Mouse (Mus musculus) heart, adult 2 months (tissue): ENCODE results near the gene Slc39a11. TPM values are rescaled to one million over a fixed set of nuclear protein-coding genes. Genes with fewer than 3 reads are reported as not detected.

Experiments
- DNase-seq, 2 experiments: peaks; one replicate each; pipeline ENCODE4 v3.0.0; 2021
- H3K27ac ChIP-seq: fragments of 200-600 bp; 2 replicates; pipeline ENCODE4 v1.8.1; 2022
- H3K27me3 ChIP-seq: fragments of 200-500 bp; 2 replicates; pipeline ENCODE4 v1.6.1; 2012; ENCODE audit warnings: mild to moderate bottlenecking, low read length, inconsistent platforms, mixed read lengths; ENCODE audit not compliant: control insufficient read depth, insufficient read depth
- H3K36me3 ChIP-seq: fragments of 200-500 bp; 2 replicates; pipeline ENCODE4 v1.6.1; 2012; ENCODE audit warnings: low read length, inconsistent platforms; ENCODE audit not compliant: control insufficient read depth, insufficient read depth
- H3K4me1 ChIP-seq: fragments of 200-500 bp; 2 replicates; pipeline ENCODE4 v1.6.1; 2011; ENCODE audit warnings: low read length; ENCODE audit not compliant: control insufficient read depth, insufficient read depth
- H3K4me3 ChIP-seq: fragments of 200-600 bp; 2 replicates; pipeline ENCODE4 v1.8.1; 2022
- H3K79me2 ChIP-seq: fragments of 200-500 bp; replicated peaks from 2 replicates; pipeline ENCODE4 v1.6.1; 2012; ENCODE audit warnings: mild to moderate bottlenecking, inconsistent platforms, low read length, moderate library complexity, mixed read lengths; ENCODE audit not compliant: control insufficient read depth, insufficient read depth
- H3K9ac ChIP-seq: fragments of 200-500 bp; 2 replicates; pipeline ENCODE4 v1.6.1; 2012; ENCODE audit warnings: low read depth, mild to moderate bottlenecking, control low read depth, inconsistent platforms, low read length, mixed read lengths
- CTCF ChIP-seq: fragments of 200-600 bp; IDR thresholded peaks from 2 replicates; pipeline ENCODE4 v1.8.1; 2022; ENCODE audit warnings: antibody characterized with exemption, mild to moderate bottlenecking, moderate library complexity
- EP300 ChIP-seq: fragments of 200-500 bp; IDR thresholded peaks from 2 replicates; pipeline ENCODE4 v1.6.1; 2011; ENCODE audit warnings: low read depth, low read length, control low read depth; ENCODE audit not compliant: insufficient read depth
- POLR2A ChIP-seq: fragments of 200-500 bp; IDR thresholded peaks from 2 replicates; pipeline ENCODE4 v1.6.1; 2011; ENCODE audit warnings: mild to moderate bottlenecking, low read depth, low read length, control low read depth; ENCODE audit not compliant: insufficient read depth
- WGBS: fragments of 180-500 bp; shearing (Covaris S2); methylation state at CpG from one replicate; pipeline ENCODE4 v1.1.7; 2018; 5-methylcytosine and 5-hydroxymethylcytosine counted together
- intact Hi-C: fragments of 180-260 bp; cut with DNase I; formaldehyde crosslinking; loops from one replicate; pipeline ENCODE4 v1.15.1; 2025
- polyA plus RNA-seq: library from polyadenylated mRNA; depleted of rRNA; stranded (reverse); fragments of >200 nt; gene quantifications from 2 replicates; pipeline ENCODE4 v1.2.3, GENCODE M21; 2012
- total RNA-seq, 2 experiments: library from RNA; stranded (reverse); gene quantifications; 2 replicates each; pipeline ENCODE4 v1.2.3; 2021

The Slc39a11 gene
- total and polyA plus RNA-seq, 3 experiments, result 2.6 to 5.6 (median 2.7) TPM

DNA sequence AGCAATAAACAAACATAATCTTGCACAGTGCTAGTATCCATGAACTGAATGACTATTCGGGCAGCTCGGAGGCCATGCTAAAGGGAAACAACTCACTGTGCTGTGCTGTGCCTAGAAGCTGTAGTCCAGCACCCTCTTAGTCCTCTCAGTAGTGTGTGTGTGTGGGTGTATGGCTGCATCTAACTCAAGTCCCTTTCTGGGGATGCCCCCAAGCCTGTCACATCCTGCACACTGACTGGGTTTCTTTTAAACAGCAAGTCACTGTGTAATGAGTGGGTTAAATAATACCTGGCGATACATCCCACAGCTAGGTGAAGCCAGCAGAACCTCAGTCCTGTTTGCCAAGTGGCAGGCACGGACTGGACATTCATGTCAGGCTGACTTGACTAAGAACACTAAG is 8.9 kb upstream of the Slc39a11 start:
- no peak overlapping the region for H3K4me3 ChIP-seq
- intact Hi-C loops, result no loop called here
- no peaks in the 10 kb centered on the region for H3K4me1 ChIP-seq
- no peaks in the 10 kb centered on the region for H3K27me3 ChIP-seq
- no peak overlapping the region for H3K27ac ChIP-seq
- H3K79me2 ChIP-seq, result no peaks in the 10 kb centered on the region
- no peak overlapping the region for H3K9ac ChIP-seq
- H3K36me3 ChIP-seq, result no peaks in the 10 kb centered on the region
- 89% methylated on average over 4 of the region's 4 CpGs for WGBS
- DNase-seq, result no peak
- TF ChIP-seq CTCF (no peak), POLR2A (no peak), EP300 (no peak)

DNA sequence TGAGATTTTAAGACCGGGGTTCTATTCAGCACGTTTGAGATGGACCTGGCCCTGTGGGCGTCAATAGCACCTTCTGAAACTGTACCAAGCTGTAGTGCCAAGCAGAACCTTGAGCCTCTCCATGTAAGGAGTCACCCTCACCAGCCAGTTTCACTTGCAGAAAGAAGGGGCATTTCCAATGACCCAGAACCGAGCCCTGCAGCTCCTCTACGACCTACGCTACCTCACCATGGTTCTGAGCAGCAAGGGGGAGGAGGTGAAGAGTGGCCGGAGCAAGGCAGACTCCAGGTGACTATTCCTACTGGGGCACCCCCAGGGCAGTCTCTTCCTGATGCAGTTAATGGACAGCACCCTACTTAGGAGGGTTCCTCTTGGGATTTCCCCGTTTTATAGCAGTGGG is 8.4 kb upstream of the Slc39a11 start:
- TF ChIP-seq CTCF, result no peak
- DNase-seq, result no peak
- WGBS, result 86% methylated on average over 8 of the region's 8 CpGs
- H3K4me3 ChIP-seq, result no peak overlapping the region
- no peaks in the 10 kb centered on the region for H3K79me2 ChIP-seq
- no peaks in the 10 kb centered on the region for H3K36me3 ChIP-seq
- intact Hi-C loops, result no loop called here
- H3K27me3 ChIP-seq, result no peaks in the 10 kb centered on the region
- H3K4me1 ChIP-seq, result no peaks in the 10 kb centered on the region
- no peak overlapping the region for H3K27ac ChIP-seq
- H3K9ac ChIP-seq, result no peak overlapping the region

DNA sequence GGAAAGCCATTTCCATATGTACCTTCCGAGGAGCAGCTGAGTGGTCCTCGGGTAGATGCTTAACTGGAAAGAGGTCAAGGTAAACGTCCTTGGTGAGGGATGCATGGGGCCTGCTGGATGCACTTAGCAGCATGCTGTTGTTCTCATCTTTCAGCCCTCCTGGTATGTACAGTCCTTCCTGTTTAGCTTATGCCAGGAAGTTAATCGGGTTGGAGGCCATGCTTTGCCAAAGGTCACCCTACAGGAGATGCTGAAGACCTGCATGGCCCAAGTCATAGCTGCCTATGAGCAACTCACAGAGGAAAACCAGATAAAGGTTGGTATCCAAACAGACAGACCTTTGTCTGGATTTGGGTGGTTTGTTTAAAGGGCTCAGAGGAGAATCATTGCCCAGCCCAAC is 7.3 kb upstream of the Slc39a11 start:
- Histone ChIP-seq H3K4me3 (no peak overlapping the region), H3K4me1 (no peaks in the 10 kb centered on the region), H3K36me3 (no peaks in the 10 kb centered on the region), H3K27me3 (no peaks in the 10 kb centered on the region), H3K9ac (no peak overlapping the region), H3K27ac (no peak overlapping the region), H3K79me2 (no peaks in the 10 kb centered on the region)
- intact Hi-C loops, result no loop called here
- WGBS, result 50% methylated on average over 4 of the region's 4 CpGs
- DNase-seq, result no peak
- TF ChIP-seq CTCF, result no peak
- no peak for TF ChIP-seq EP300
- no peak for TF ChIP-seq POLR2A

DNA sequence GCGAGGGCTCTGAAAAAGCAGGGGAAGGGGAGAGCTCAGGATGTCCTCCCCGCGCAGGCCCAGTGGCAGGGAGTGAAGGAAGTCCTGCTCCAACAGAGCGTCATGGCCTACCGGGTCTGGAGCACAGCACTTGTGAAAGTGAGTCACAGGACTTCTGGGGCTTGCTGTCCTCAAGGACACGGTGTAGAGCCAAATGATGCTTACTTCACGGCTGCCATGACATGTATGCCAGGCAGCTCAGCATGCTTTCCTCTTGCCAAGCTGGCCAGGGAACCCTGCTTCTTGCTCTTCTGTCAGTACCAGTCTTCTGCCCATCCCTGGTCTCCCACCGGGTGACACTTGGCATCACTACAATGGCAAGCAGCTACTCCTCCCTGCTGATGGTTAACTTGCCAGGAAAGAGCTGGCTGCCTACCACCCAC is 6.6 kb upstream of the Slc39a11 start:
- H3K36me3 ChIP-seq, result no peaks in the 10 kb centered on the region
- H3K27me3 ChIP-seq, result no peaks in the 10 kb centered on the region
- TF ChIP-seq EP300 (no peak), CTCF (no peak), POLR2A (no peak)
- intact Hi-C loops, result no loop called here
- 76% methylated on average over 8 of the region's 8 CpGs for WGBS
- H3K9ac ChIP-seq, result no peak overlapping the region
- no peak overlapping the region for H3K27ac ChIP-seq
- no peak for DNase-seq
- no peaks in the 10 kb centered on the region for H3K4me1 ChIP-seq
- no peaks in the 10 kb centered on the region for H3K79me2 ChIP-seq
- H3K4me3 ChIP-seq, result no peak overlapping the region

DNA sequence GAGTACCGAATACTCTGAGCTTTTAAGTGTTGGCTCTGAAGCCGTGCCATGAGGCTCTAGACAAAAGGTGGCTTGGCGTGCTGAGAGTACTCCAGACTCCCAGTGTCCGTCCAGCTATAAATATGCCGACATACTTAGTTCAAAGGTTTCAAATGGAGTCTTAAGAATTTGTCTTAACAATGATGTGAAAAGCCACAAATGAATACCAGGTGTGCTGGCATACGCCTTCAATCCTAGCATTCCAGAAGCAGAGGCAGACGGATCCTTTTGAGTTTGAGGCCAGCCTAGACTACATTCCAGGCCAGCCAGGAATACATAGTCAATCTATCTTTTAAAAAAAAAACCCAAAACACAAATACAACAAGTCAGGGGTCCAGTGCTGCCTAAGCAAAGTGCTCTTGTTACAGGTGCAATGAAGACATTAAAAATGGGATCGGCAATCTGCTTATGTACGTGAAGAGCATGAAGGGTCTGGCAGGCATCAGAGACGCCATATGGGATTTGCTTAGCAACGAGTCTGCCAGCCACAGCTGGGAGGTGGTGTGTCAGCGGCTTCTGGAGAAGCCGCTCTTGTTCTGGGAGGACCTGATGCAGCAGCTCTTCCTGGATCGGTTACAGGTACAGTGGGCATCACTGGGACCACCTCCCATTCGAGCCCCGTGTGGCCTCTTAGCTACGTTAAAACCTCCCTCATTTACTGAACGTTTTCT is 4.8 kb upstream of the Slc39a11 start:
- Histone ChIP-seq H3K4me3 (no peak overlapping the region), H3K4me1 (no peaks in the 10 kb centered on the region), H3K36me3 (no peaks in the 10 kb centered on the region), H3K79me2 (no peaks in the 10 kb centered on the region), H3K27me3 (no peaks in the 10 kb centered on the region), H3K27ac (no peak overlapping the region), H3K9ac (no peak overlapping the region)
- DNase-seq, result no peak
- intact Hi-C loops, result no loop called here
- TF ChIP-seq EP300, result no peak
- no peak for TF ChIP-seq CTCF
- no peak for TF ChIP-seq POLR2A
- WGBS, result 87% methylated on average over 18 of the region's 18 CpGs

- no peaks in the 10 kb centered on the region for H3K27me3 ChIP-seq
- intact Hi-C loops, result no loop called here
- DNase-seq, result no peak
- WGBS, result 91% methylated on average over 15 of the region's 15 CpGs
- H3K79me2 ChIP-seq, result no peaks in the 10 kb centered on the region
- no peaks in the 10 kb centered on the region for H3K36me3 ChIP-seq
- H3K4me3 ChIP-seq, result no peak overlapping the region
- TF ChIP-seq CTCF, result no peak
- TF ChIP-seq POLR2A, result no peak
- no peak for TF ChIP-seq EP300
- H3K9ac ChIP-seq, result no peak overlapping the region
- H3K4me1 ChIP-seq, result no peaks in the 10 kb centered on the region
- H3K27ac ChIP-seq, result no peak overlapping the region
These were observed 4.2 kb upstream of the Slc39a11 start for GRCm38 (mm10) chr11:113654105-113654504.
